Mouse (Mus musculus) naive thymus-derived CD4-positive, alpha-beta T cell, adult 2 months (primary cell): ENCODE results near the gene Art5.

Experiments
- DNase-seq: peaks from one replicate; pipeline ENCODE4 v3.0.0-alpha.2; 2011; ENCODE audit warnings: low read depth

Gene Art5

GRCm38 (mm10) chr7:102109171-102109570 is at the start of gene Art5:
Art5 (minus strand) TSS chr7:102109489.
- no peak for DNase-seq

DNA sequence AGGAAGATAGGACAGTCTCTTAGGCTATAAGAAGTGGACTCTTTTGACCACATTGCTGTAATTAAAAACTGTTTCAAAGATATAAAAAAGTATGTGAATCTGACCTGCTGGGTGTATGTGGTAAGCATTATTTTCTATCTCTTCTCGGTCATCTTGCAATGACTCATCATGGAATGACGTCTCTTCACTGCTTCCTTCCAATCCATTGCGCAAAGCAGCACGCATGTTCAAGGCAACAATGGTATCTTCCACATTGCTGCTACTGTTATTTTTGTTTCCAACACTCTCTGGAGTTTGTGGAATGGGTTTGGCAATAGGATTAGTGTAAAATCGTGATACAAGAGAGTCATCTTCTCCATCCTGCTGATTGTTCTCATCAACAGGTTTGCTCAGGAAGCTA is 44.4 kb upstream of the Art5 start:
- no peak for DNase-seq

DNA sequence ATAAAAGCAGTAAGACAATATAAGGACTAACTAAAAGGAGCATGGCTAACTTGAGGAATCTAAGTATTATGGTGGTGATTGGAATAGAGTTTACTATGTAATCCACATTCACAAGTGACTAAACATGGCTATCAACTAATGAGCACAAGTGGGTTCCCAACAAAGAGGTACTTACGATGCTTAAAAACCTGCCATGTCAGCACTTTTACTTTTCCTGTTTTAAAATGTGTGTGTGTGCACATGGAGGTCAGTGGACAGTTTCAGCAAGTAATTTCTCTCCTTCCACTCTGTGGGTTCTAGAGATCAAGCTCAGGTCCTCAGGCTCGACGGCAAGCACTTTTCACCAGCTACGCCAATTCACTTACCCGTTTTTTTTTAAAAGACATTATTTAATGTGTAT is 28.6 kb upstream of the Art5 start:
- no peak for DNase-seq

- peak; percentile 50 for DNase-seq
Observed at GRCm38 (mm10) chr7:102137464-102137863, 28.2 kb upstream of the Art5 start.

DNA sequence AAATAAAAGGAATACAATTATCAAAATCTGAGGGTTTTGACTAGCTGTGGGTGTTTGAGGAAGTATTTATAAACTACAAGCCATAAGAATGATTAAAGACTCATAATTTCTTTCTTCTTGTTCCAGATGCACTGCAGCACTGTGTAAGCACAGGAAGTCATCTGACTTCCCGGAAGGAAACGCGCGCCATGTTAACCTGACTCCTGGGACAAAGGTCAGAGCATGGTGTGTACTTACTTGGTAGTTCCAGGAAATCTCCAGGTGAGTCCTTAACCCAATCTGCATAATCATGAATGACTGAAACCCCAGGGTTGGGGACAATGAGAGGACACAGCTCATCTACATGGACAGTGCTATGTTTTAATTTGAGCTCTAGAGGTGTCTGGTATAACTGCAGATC is 23.1 kb upstream of the Art5 start:
- no peak for DNase-seq

DNA sequence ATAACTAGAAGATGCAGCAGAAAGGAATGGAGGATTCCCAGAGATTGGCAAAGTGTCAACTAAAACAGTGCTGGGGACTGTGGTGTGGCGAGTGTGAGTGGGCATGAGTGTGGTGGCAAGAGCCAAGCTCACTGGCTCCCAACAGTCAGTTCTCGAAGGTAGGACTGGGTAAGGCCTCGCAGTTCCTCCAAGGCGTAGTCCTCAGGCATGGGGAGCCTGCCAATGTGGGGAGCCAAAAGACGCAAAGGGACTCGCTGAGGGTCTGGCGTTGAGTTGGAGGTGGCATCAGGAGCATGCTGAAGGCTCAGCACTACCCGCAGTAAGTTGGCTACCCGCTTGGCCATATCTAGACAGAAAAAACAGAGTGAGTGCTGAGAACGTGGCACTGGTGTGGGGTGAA is 11.0 kb upstream of the Art5 start:
- DNase-seq, result no peak

DNA sequence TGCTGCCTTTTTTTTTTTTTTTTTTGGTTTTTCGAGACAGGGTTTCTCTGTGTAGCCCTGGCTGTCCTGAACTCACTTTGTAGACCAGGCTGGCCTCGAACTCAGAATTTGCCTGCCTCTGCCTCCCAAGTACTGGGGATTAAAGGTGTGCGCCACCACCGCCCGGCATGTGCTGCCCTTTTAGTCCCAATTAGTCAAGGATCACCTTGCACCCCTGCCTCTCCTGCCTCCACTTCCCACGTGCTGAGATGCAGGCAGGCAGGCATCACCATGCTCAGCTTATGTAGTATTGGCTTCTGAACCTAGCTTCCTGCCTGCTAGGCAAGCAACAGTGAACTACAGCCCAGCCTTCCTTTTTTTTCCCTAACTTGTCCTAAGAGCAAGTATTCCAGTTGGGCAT is 8.1 kb upstream of the Art5 start:
- DNase-seq, result no peak

- DNase-seq, result no peak
Observed at GRCm38 (mm10) chr7:102116579-102117331, 7.5 kb upstream of the Art5 start, which contains the start of gene Chrna10. Chrna10 (minus strand) TSS chr7:102116828.

GRCm38 (mm10) chr7:102113151-102113729 is 4.0 kb upstream of the Art5 start:
- DNase-seq, result no peak

GRCm38 (mm10) chr7:102109746-102110145 is 457 bp upstream of the Art5 start:
- DNase-seq, result no peak

- no peak for DNase-seq
Observed at GRCm38 (mm10) chr7:102108206-102108605, 1.1 kb downstream of the Art5 start.

DNA sequence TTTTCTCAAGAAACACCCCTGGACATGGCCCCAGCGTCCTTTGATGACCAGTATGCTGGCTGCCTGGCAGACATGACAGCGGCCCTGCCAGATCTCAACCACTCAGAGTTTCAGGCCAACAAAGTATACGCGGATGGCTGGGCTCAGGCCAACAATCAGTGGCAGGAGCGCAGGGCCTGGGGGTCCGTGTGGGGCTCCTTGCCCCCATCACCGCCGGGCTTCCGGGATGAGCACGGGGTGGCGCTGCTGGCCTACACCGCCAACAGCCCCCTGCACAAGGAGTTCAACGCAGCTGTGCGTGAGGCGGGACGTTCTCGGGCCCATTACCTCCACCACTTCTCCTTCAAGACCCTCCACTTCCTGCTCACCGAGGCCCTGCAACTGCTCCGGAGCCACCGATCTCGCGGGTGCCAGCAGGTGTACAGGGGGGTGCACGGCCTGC is 2.6 kb downstream of the Art5 start:
- peak; percentile 26 for DNase-seq

DNA sequence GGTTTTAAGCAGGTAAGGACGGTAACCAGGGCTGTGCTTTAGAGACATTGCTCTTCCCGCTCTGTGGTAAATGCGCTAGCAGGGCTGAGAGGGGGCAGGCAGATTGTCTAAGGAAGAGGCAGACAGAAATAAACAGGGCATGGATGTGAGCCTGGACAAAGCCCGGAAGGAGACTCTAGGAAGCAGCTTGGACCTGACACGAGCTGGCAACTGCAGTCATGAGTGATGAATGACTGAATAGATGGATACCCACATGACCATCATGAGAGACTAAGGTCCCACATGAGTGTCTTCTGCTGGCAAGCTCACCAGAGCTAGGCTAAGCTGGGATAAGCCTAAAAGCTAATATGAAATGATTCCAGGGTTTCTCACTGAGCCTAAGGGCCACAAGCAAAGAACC is 5.2 kb downstream of the Art5 start:
- no peak for DNase-seq

DNA sequence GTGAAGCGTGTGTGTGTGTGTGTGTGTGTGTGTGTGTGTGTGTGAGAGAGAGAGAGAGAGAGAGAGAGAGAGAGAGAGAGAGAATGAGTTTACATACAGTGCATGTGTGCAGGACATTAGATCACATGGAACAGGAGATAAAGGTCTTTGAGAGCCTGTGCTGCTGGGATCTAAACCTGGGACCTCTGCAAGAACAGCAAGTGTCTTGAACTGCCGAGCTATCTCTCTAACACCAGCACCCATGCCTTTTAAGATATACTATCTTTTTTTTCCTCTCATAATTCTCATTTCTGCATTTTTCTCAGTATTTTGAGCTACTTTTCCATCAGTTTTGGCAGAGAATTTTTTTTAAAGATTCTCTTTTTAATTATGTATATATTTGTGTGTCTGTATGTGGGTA is 5.7 kb downstream of the Art5 start:
- no peak for DNase-seq

- DNase-seq, result no peak
Observed at GRCm38 (mm10) chr7:102102696-102103095, 6.6 kb downstream of the Art5 start.

DNA sequence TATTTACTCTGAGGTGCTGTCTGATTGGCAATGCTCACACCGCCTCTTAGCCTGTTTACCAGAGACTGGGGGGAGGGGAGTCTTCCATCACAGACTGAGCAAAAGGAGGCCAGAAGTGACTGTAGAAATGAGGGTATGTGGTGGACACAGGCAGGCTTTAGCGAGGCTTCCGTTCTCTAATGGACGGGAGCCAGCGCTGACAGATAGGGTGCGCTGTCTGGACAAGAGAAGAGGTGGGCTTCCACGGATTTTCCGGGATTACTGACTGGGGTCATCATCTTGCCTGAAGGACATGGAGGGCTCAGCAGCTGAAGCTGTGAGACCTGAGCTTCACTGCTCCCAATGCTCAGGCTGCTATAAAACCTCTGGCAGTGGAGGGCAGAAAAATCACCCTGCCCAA is 7.0 kb downstream of the Art5 start:
- no peak for DNase-seq

GRCm38 (mm10) chr7:102101487-102101886 is 7.8 kb downstream of the Art5 start, which contains the start of gene Art1:
Art1 (plus strand) TSS chr7:102101743.
- no peak for DNase-seq

GRCm38 (mm10) chr7:102100868-102101267 is 8.4 kb downstream of the Art5 start:
- DNase-seq, result no peak

DNA sequence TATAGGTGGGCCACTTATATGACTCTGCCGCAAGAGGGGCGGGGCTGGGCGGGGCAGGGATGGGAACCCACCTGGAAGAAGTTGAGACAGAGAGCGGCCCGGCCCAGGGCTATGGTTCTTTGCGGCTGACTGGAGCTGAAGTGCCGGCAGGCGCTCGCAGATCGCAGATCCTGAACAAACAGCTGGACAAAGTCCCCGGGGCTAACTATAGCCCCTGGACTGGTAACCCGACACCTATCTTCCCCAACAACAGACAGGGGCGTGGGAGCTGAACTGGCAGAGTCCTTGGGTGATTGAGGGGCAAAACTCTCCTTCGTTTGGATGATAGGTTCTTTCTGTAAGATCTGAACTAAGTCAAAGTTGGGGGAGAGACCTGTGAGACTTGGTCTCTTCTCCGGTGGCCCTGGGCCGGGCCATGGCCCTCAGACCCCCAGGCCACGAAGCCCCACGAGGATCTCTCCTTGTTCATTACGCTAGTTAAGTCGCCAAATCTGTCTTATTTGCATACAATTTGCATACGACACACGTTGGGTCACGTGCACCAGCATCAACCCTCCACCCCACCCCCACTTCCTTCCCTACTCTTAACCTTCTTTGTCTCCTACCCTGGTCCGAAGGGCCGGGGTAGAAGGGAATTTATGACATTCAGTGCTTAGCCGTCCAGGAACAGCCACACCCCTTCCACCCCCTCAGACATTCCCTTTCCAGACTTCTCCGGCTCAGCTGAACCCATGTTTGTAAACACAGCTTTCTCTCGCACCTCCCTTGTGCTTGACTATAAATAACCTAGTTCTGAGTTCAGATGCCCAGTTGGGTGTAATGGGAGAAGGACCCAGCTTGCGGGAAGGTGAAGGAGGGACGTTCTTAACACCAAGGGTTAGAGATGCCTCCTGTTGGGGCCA is 9.3 kb downstream of the Art5 start:
- peak; percentile 78 for DNase-seq

DNA sequence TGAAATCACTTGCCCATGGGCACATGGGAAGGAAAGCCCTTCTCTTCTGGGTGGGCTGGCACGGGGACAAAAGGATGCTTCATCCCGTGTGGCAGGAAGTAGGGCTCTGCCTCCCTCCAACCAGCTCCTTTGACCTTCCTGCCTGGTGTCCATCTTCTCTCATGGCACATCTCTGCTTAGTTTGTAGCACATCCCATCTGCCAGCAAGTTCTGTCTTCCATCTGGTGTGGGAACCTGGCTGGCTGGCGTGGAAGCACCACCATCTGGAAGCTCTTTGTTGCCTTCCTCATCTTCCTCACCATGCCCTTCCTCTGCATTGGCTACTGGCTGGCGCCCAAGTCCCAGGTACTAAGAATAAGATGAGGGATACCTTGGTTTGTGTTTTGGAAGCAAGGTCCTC is 22.0 kb downstream of the Art5 start:
- no peak for DNase-seq

GRCm38 (mm10) chr7:102084041-102084696 is 25.1 kb downstream of the Art5 start:
- DNase-seq, result no peak

DNA sequence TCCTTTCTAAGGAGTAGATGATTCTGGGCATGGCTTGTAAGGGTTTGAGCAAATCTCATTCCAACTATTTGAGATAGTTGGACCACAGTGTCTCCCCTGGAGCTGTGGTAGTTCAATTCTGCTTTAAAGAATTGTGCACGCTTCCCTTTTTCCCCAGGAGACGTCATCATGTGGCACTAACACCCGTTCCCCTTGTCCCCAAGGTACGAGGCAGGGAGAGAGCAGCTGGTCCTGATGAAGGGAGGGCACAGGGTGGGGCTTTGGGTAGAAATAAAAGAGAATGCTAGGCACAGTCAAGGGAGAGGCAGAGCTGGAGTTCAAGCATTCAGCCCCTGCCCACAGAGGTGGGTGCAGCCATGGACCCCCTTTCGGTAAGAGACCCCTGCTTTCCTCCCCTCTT is 26.5 kb downstream of the Art5 start, which contains the start of gene Trpc2:
Trpc2 (plus strand) TSS at position 301 of the 400 bp plus-strand sequence.
- DNase-seq, result no peak
